Mouse (Mus musculus): Measurements from ENCODE around the gene Gm20388. TPM values are rescaled to one million over a fixed set of nuclear protein-coding genes. Genes with fewer than 3 reads are reported as not detected.
A peak's percentile ranks its signal among the peaks of the same experiment; 100 is the strongest.

Gene Gm20388
- polyA plus RNA-seq, 1 experiment from 2014 or later: 7.4 TPM

DNA sequence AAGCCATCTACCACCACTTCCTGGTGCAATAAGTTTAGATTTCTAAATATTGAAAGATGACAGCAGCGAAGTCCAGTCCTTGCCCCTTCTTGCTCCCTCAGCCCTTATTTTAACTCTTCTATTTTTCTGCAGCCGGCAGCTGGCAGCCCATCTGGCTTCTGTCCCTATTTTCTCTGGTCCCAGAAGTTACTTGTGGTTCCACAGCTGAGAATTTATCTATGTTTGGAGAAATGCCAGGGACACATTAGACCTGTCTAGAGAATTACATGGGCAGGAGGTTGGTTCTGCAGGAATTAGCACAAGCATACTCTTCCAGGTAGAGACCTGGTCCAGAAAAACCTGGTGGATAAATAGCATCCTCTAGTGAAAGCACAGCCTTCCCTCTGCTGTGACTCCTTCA lies 3967.2 kb downstream of the Gm20388 start:
- no peak for ATAC-seq (ENCODE audit: insufficient read depth, low FRiP score)

DNA sequence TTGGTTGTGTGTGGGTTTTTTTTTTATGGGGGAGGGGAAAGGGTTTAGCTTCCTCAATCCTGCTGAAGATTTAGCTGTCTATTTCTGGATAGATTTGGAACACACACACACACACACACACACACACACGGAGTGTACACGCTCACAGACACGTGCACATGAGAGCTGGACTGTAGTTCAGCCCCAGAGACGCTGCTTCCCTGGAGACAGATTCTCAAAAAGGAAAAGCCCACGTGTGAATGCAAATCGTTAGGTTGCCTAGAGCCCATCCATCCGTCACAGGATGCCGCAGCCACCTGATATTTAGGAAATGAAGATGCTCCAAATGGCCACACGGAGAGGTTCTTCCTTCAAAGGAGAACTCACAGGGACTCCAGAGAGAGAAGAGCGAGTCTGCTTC lies 3969.6 kb downstream of the Gm20388 start:
- Histone ChIP-seq H3K9me3 (replicated peaks; ENCODE audit: control insufficient read depth, low read length) (no peaks in the 10 kb centered on the region), H3K4me1 (ENCODE audit: control insufficient read depth, insufficient read depth, low read length) (peaks cover 5% of the 10 kb centered on the region), H3K4me3 (replicated peaks; ENCODE audit: low read length) (no peak overlapping the region), H3K9ac (ENCODE audit: low read length) (no peak overlapping the region), H3K27ac (ENCODE audit: low read length) (no peak overlapping the region), H3K4me2 (ENCODE audit: low read depth, low read length) (no peak overlapping the region), H3K36me3 (ENCODE audit: control insufficient read depth, insufficient read depth, low read length) (no peaks in the 10 kb centered on the region), H3K27me3 (ENCODE audit: control insufficient read depth, insufficient read depth, low read length) (no peaks in the 10 kb centered on the region)
- WGBS: 54% methylated on average over 10 of the region's 10 CpGs
- ATAC-seq (ENCODE audit: insufficient read depth, low FRiP score): no peak

More for the DNA sequence above, 3967.2 kb downstream of the Gm20388 start:
- Histone ChIP-seq H3K4me3 (replicated peaks; ENCODE audit: low read length) (no peak overlapping the region), H3K36me3 (ENCODE audit: control insufficient read depth, insufficient read depth, low read length) (no peaks in the 10 kb centered on the region), H3K9ac (ENCODE audit: low read length) (no peak overlapping the region), H3K4me2 (ENCODE audit: low read depth, low read length) (no peak overlapping the region), H3K9me3 (replicated peaks; ENCODE audit: control insufficient read depth, low read length) (no peaks in the 10 kb centered on the region), H3K27me3 (ENCODE audit: control insufficient read depth, insufficient read depth, low read length) (no peaks in the 10 kb centered on the region), H3K27ac (ENCODE audit: low read length) (no peak overlapping the region), H3K4me1 (ENCODE audit: control insufficient read depth, insufficient read depth, low read length) (no peaks in the 10 kb centered on the region)
- 49% methylated on average over 2 of the region's 2 CpGs for WGBS

DNA sequence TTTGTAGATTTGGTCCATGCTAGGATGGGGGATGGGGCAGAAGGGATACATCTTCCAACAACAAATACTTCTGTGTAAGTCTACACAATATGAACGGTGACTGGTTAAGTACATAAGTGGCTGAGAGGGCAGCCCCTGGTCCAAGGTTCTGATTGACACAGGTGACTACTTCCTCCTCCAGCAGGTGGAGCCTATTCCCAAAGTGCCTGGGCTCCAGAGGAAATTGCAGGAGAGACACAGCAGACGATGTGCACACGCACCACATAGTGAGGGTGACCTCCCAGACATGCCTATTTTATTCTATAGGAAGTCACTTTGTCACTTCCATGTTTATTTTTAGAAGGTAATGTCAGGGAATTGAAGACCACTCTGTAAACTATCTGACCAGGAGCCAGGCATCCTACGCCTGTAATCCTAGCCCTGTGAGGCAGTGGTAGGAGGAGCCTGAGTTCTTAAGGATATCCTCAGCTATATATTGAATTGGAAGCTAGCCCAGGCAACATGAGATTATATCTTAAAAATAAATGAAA lies 3970.2 kb downstream of the Gm20388 start:
- Histone ChIP-seq H3K4me3 (replicated peaks; ENCODE audit: low read length) (no peak overlapping the region), H3K4me1 (ENCODE audit: control insufficient read depth, insufficient read depth, low read length) (peaks cover 5% of the 10 kb centered on the region), H3K36me3 (ENCODE audit: control insufficient read depth, insufficient read depth, low read length) (no peaks in the 10 kb centered on the region), H3K9me3 (replicated peaks; ENCODE audit: control insufficient read depth, low read length) (no peaks in the 10 kb centered on the region), H3K9ac (ENCODE audit: low read length) (no peak overlapping the region), H3K27me3 (ENCODE audit: control insufficient read depth, insufficient read depth, low read length) (no peaks in the 10 kb centered on the region), H3K27ac (ENCODE audit: low read length) (no peak overlapping the region), H3K4me2 (ENCODE audit: low read depth, low read length) (no peak overlapping the region)
- ATAC-seq (ENCODE audit: insufficient read depth, low FRiP score): no peak
- 25% methylated on average over 4 of the region's 4 CpGs for WGBS

DNA sequence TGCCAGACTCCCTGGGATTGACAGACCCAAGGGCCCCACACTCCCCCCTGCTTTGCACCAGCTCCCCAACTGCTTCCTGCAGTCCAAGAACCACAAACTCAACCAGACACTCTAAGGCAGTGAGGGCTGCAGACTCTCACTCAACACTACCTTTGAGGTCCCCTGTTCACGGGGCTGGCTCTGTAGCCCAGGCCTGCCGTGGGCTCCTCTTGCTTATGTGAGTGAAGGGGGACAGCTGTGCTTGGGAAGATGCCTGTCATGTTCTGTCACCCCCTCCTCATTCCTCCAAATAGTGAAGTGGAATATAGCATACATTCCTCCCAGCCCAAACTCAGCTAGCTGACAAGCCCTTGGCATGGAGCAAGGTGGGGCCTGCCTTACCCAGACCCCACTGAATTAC lies 3971.8 kb downstream of the Gm20388 start:
- Histone ChIP-seq H3K4me3 (replicated peaks; ENCODE audit: low read length) (no peak overlapping the region), H3K4me2 (ENCODE audit: low read depth, low read length) (no peak overlapping the region), H3K4me1 (ENCODE audit: control insufficient read depth, insufficient read depth, low read length) (peaks cover 5% of the 10 kb centered on the region), H3K27me3 (ENCODE audit: control insufficient read depth, insufficient read depth, low read length) (no peaks in the 10 kb centered on the region), H3K9me3 (replicated peaks; ENCODE audit: control insufficient read depth, low read length) (no peaks in the 10 kb centered on the region), H3K36me3 (ENCODE audit: control insufficient read depth, insufficient read depth, low read length) (no peaks in the 10 kb centered on the region), H3K9ac (ENCODE audit: low read length) (no peak overlapping the region), H3K27ac (ENCODE audit: low read length) (no peak overlapping the region)
- no peak for ATAC-seq (ENCODE audit: insufficient read depth, low FRiP score)
- 70% methylated on average over 2 of the region's 2 CpGs for WGBS

DNA sequence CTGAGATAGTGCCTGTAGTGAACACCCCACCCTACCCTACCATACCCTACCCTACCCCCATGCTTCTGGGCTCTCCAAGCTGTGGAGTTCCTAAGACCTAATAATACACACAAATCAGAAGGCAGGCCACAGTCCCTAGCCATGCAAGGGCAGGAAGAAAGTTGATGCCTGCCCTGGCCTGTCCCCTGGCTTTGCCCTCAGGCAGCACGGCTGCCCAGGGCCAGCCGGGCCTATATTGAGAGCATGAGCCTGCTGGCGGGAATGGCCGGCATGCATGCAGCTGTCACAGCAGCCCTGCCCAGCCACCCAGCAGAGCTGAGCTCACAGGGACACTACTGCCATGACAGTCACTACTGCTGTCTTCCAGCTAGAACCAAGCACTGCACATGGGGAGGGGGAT lies 3972.5 kb downstream of the Gm20388 start:
- H3K9ac ChIP-seq (ENCODE audit: low read length): no peak overlapping the region
- no peaks in the 10 kb centered on the region for H3K36me3 ChIP-seq (ENCODE audit: control insufficient read depth, insufficient read depth, low read length)
- ATAC-seq (ENCODE audit: insufficient read depth, low FRiP score): no peak
- H3K27ac ChIP-seq (ENCODE audit: low read length): no peak overlapping the region
- H3K4me1 ChIP-seq (ENCODE audit: control insufficient read depth, insufficient read depth, low read length): peaks cover 5% of the 10 kb centered on the region
- no peaks in the 10 kb centered on the region for H3K27me3 ChIP-seq (ENCODE audit: control insufficient read depth, insufficient read depth, low read length)
- no peak overlapping the region for H3K4me2 ChIP-seq (ENCODE audit: low read depth, low read length)
- 78% methylated on average over 4 of the region's 4 CpGs for WGBS
- H3K4me3 ChIP-seq (replicated peaks; ENCODE audit: low read length): no peak overlapping the region
- H3K9me3 ChIP-seq (replicated peaks; ENCODE audit: control insufficient read depth, low read length): no peaks in the 10 kb centered on the region

DNA sequence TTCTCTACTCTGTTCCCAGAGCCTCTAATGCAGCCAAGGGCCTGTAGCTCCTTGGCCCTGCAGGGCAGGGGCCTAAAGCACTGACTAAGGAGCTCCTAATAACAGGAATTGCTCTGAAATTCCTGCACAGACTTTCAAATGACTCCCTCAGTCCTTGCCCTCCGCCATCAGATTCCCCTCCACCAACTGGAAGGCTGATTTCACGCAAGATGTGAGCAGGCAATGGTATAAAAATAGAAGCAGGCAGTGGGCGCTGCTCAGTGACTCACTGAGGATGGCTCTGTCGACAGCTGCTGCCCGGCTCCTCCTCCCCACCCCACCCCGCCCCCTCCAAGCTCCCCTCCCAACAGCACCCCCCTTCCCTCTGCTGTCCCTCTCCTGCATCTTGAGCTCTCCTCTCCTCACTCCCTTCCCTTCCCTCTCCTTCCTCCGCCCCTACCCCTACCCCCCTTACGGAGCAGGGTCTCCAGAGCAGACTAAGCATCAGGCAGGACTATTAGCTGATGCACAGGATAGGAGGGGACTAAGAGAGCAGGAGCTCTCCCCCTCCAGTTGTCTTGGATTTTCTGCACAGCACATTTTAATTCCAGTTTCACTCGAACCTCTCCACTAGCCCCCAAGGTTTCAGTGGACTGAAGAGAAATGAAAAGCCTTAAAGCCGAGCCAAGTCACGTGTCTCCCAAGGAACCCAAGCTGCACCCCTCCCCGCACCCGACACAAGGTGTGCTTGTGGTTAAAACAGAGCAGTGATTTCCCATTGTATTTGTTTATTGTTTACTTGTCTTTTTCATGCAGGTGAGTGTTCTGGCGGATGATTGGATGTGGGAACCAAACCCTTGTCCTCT lies 3974.3 kb downstream of the Gm20388 start:
- Histone ChIP-seq H3K36me3 (ENCODE audit: control insufficient read depth, insufficient read depth, low read length) (no peaks in the 10 kb centered on the region), H3K4me2 (ENCODE audit: low read depth, low read length) (no peak overlapping the region), H3K27ac (ENCODE audit: low read length) (peak overlapping the region; percentile 14; the same call in 1 of the 2 replicates), H3K9ac (ENCODE audit: low read length) (no peak overlapping the region), H3K4me1 (ENCODE audit: control insufficient read depth, insufficient read depth, low read length) (peaks cover 5% of the 10 kb centered on the region), H3K9me3 (replicated peaks; ENCODE audit: control insufficient read depth, low read length) (no peaks in the 10 kb centered on the region), H3K27me3 (ENCODE audit: control insufficient read depth, insufficient read depth, low read length) (no peaks in the 10 kb centered on the region), H3K4me3 (replicated peaks; ENCODE audit: low read length) (no peak overlapping the region)
- ATAC-seq (ENCODE audit: insufficient read depth, low FRiP score): peak; percentile 69; the same call in 1 of the 2 replicates
- WGBS: 6% methylated on average over 14 of the region's 14 CpGs

DNA sequence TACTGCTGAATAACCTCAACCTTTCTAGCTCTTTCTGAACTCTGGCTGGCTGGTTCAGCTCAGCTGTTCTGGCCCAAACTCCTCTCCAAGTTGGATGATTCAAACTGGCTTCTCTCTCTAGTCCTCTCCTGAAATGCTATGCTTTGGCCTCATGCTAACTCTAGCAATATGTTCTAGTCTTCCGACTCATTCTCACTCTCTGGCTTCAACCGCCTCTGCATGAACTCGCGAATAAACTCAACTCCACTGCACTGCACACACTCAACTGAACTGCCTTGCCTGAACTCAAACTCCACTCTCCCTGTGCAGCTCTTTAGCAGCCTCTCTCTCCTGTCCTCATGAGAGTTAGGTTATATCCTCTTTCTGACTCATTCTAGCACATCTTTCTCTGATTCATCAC lies 3976.5 kb downstream of the Gm20388 start:
- Histone ChIP-seq H3K27ac (ENCODE audit: low read length) (no peak overlapping the region), H3K27me3 (ENCODE audit: control insufficient read depth, insufficient read depth, low read length) (peaks cover 16% of the 10 kb centered on the region), H3K9me3 (replicated peaks; ENCODE audit: control insufficient read depth, low read length) (no peaks in the 10 kb centered on the region), H3K4me1 (ENCODE audit: control insufficient read depth, insufficient read depth, low read length) (peaks cover 5% of the 10 kb centered on the region), H3K9ac (ENCODE audit: low read length) (no peak overlapping the region), H3K4me2 (ENCODE audit: low read depth, low read length) (no peak overlapping the region), H3K36me3 (ENCODE audit: control insufficient read depth, insufficient read depth, low read length) (no peaks in the 10 kb centered on the region), H3K4me3 (replicated peaks; ENCODE audit: low read length) (no peak overlapping the region)
- ATAC-seq (ENCODE audit: insufficient read depth, low FRiP score): no peak
- 94% methylated on average over 4 of the region's 4 CpGs for WGBS

DNA sequence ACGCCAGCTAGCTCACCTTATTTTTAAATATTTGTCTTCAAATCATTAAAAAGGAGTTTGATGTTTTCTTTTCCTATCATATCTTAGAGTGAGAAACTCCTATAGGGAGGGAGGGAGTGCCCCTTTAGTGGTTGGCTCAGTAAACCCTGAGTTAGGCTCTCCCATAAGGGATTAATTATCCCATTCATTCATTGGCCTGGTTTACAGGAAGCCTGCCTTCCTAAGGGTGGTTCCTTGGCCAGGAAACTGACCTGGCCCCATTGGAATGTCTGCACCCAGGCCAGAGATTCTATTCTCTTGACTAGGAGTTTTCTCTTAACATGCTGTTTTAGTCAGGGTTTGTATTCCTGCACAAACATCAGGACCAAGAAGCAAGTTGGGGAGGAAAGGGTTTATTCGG lies 3977.3 kb downstream of the Gm20388 start:
- Histone ChIP-seq H3K4me3 (replicated peaks; ENCODE audit: low read length) (no peak overlapping the region), H3K4me2 (ENCODE audit: low read depth, low read length) (no peak overlapping the region), H3K9me3 (replicated peaks; ENCODE audit: control insufficient read depth, low read length) (no peaks in the 10 kb centered on the region), H3K27ac (ENCODE audit: low read length) (no peak overlapping the region), H3K4me1 (ENCODE audit: control insufficient read depth, insufficient read depth, low read length) (peaks cover 5% of the 10 kb centered on the region), H3K27me3 (ENCODE audit: control insufficient read depth, insufficient read depth, low read length) (peaks cover 24% of the 10 kb centered on the region), H3K36me3 (ENCODE audit: control insufficient read depth, insufficient read depth, low read length) (no peaks in the 10 kb centered on the region), H3K9ac (ENCODE audit: low read length) (no peak overlapping the region)
- 77% methylated on average over 2 of the region's 2 CpGs for WGBS
- ATAC-seq (ENCODE audit: insufficient read depth, low FRiP score): no peak

DNA sequence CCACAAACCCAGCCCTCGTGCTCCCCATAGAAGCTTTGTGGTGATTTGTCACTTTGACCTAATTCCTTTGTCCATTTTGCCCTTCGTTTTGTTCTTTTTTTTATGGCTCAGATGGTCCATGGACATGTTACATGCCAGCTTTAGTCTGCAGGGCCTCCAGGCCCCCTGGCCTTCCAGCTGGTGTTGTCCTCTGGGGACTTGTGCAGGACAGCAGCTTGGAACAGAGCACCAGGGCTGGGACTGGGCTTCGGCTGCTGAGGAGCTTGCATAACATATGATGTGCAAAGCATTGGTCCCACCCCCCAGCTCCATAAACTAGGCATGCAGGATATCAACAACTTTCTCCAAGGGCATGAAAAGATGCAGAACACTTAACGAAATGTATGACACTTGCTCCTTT lies 3979.2 kb downstream of the Gm20388 start:
- H3K27me3 ChIP-seq (ENCODE audit: control insufficient read depth, insufficient read depth, low read length): peaks cover 42% of the 10 kb centered on the region
- H3K4me2 ChIP-seq (ENCODE audit: low read depth, low read length): no peak overlapping the region
- no peak for ATAC-seq (ENCODE audit: insufficient read depth, low FRiP score)
- no peak overlapping the region for H3K4me3 ChIP-seq (replicated peaks; ENCODE audit: low read length)
- no peaks in the 10 kb centered on the region for H3K4me1 ChIP-seq (ENCODE audit: control insufficient read depth, insufficient read depth, low read length)
- H3K9ac ChIP-seq (ENCODE audit: low read length): no peak overlapping the region
- H3K9me3 ChIP-seq (replicated peaks; ENCODE audit: control insufficient read depth, low read length): no peaks in the 10 kb centered on the region
- no peak overlapping the region for H3K27ac ChIP-seq (ENCODE audit: low read length)
- H3K36me3 ChIP-seq (ENCODE audit: control insufficient read depth, insufficient read depth, low read length): no peaks in the 10 kb centered on the region
- 67% methylated on average over 4 of the region's 4 CpGs for WGBS
